Mouse (Mus musculus): Measurements from ENCODE around the gene Gm20388. TPM values are rescaled to one million over a fixed set of nuclear protein-coding genes. Genes with fewer than 3 reads are reported as not detected.
"Not testable (repeated sequence)": the region's sequence is repeated elsewhere in the genome, so short reads cannot be mapped to it uniquely, and the experiment has no call there.

Gm20388 gene
- polyA plus RNA-seq, 1 experiment: not detected

GRCm38 (mm10) chr8:121589205-121589726 lies 1678.6 kb downstream of the Gm20388 start:
- Histone ChIP-seq H3K27ac (ENCODE audit: insufficient read depth, low read depth, low read length) (no peak overlapping the region), H3K4me1 (ENCODE audit: control insufficient read depth, insufficient read depth, low read length) (peaks cover 39% of the 10 kb centered on the region), H3K4me3 (ENCODE audit: insufficient read depth, low read depth, low read length) (no peak overlapping the region)
- TF ChIP-seq POLR2A (IDR thresholded peaks at IDR 0.05; ENCODE audit: insufficient read depth, low read depth, low read length) (no peak), CTCF (IDR thresholded peaks at IDR 0.05; ENCODE audit: insufficient read depth, low read depth, low read length) (no peak)
- WGBS: 47% methylated on average over 2 of the region's 2 CpGs

GRCm38 (mm10) chr8:121590203-121591177 lies 1679.8 kb downstream of the Gm20388 start, which contains the start of gene Map1lc3b:
Map1lc3b (plus strand) TSS chr8:121590361.
- Histone ChIP-seq H3K27ac (ENCODE audit: insufficient read depth, low read depth, low read length) (peak within 1 kb of the TSS; percentile 72), H3K4me1 (ENCODE audit: control insufficient read depth, insufficient read depth, low read length) (peaks cover 40% of the 10 kb centered on the region), H3K4me3 (ENCODE audit: insufficient read depth, low read depth, low read length) (peak within 1 kb of the TSS; percentile 98)
- WGBS: under 1% methylated on average over 94 of the region's 94 CpGs
- peak; percentile 97 for TF ChIP-seq POLR2A (IDR thresholded peaks at IDR 0.05; ENCODE audit: insufficient read depth, low read depth, low read length)
- no peak for TF ChIP-seq CTCF (IDR thresholded peaks at IDR 0.05; ENCODE audit: insufficient read depth, low read depth, low read length)

GRCm38 (mm10) chr8:121591178-121592066 lies 1680.8 kb downstream of the Gm20388 start:
- WGBS: 11% methylated on average over 20 of the region's 20 CpGs
- no peak overlapping the region for H3K27ac ChIP-seq (ENCODE audit: insufficient read depth, low read depth, low read length)
- TF ChIP-seq CTCF (IDR thresholded peaks at IDR 0.05; ENCODE audit: insufficient read depth, low read depth, low read length) (no peak), POLR2A (IDR thresholded peaks at IDR 0.05; ENCODE audit: insufficient read depth, low read depth, low read length) (no peak)
- peaks cover 41% of the 10 kb centered on the region for H3K4me1 ChIP-seq (ENCODE audit: control insufficient read depth, insufficient read depth, low read length)
- H3K4me3 ChIP-seq (ENCODE audit: insufficient read depth, low read depth, low read length): peak overlapping the region; percentile 98

GRCm38 (mm10) chr8:121593293-121593692 lies 1682.7 kb downstream of the Gm20388 start:
- no peak overlapping the region for H3K27ac ChIP-seq (ENCODE audit: insufficient read depth, low read depth, low read length)
- H3K4me3 ChIP-seq (ENCODE audit: insufficient read depth, low read depth, low read length): no peak overlapping the region
- peaks cover 41% of the 10 kb centered on the region for H3K4me1 ChIP-seq (ENCODE audit: control insufficient read depth, insufficient read depth, low read length)
- TF ChIP-seq POLR2A (IDR thresholded peaks at IDR 0.05; ENCODE audit: insufficient read depth, low read depth, low read length) (no peak), CTCF (IDR thresholded peaks at IDR 0.05; ENCODE audit: insufficient read depth, low read depth, low read length) (no peak)
- 87% methylated on average over 5 of the region's 5 CpGs for WGBS

GRCm38 (mm10) chr8:121593983-121594382 lies 1683.3 kb downstream of the Gm20388 start:
- TF ChIP-seq CTCF (IDR thresholded peaks at IDR 0.05; ENCODE audit: insufficient read depth, low read depth, low read length): no peak
- no peak for TF ChIP-seq POLR2A (IDR thresholded peaks at IDR 0.05; ENCODE audit: insufficient read depth, low read depth, low read length)
- H3K4me3 ChIP-seq (ENCODE audit: insufficient read depth, low read depth, low read length): no peak overlapping the region
- peaks cover 41% of the 10 kb centered on the region for H3K4me1 ChIP-seq (ENCODE audit: control insufficient read depth, insufficient read depth, low read length)
- WGBS: 57% methylated on average over 9 of the region's 9 CpGs
- no peak overlapping the region; the same call in 1 of the 2 replicates for H3K27ac ChIP-seq (ENCODE audit: insufficient read depth, low read depth, low read length)

DNA sequence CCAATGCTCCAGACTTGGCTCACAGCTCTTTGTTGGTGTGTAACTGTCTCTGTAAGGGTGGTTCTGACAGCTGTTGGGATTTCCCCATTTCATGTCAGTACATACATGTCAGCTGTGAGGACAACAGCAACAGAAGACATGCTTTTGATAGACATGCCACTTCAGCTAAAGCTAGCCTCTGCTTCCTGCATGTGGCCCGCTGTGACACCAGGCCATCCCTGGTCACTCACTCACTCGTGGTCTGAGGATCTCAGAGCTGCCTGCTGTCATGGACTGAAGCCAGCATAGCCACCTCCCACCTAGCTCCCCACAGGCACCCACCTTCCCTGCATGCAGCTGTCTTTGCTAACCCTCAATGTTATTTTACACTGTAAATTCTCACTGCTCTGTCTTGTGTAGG lies 1686.9 kb downstream of the Gm20388 start:
- 73% methylated on average over 2 of the region's 2 CpGs for WGBS
- H3K4me3 ChIP-seq (ENCODE audit: insufficient read depth, low read depth, low read length); H3K27ac ChIP-seq (ENCODE audit: insufficient read depth, low read depth, low read length): not testable (repeated sequence)
- H3K4me1 ChIP-seq (ENCODE audit: control insufficient read depth, insufficient read depth, low read length): peaks cover 29% of the 10 kb centered on the region

- Histone ChIP-seq H3K4me1 (ENCODE audit: control insufficient read depth, insufficient read depth, low read length) (peaks cover 22% of the 10 kb centered on the region), H3K4me3 (ENCODE audit: insufficient read depth, low read depth, low read length) (no peak overlapping the region), H3K27ac (ENCODE audit: insufficient read depth, low read depth, low read length) (no peak overlapping the region)
- whole genome bisulfite sequencing: 88% methylated on average over 7 of the region's 7 CpGs
- TF ChIP-seq CTCF (IDR thresholded peaks at IDR 0.05; ENCODE audit: insufficient read depth, low read depth, low read length) (no peak), POLR2A (IDR thresholded peaks at IDR 0.05; ENCODE audit: insufficient read depth, low read depth, low read length) (no peak)
Measured at GRCm38 (mm10) chr8:121598190-121598589, 1687.5 kb downstream of the Gm20388 start.

- no peak for TF ChIP-seq POLR2A (IDR thresholded peaks at IDR 0.05; ENCODE audit: insufficient read depth, low read depth, low read length)
- TF ChIP-seq CTCF (IDR thresholded peaks at IDR 0.05; ENCODE audit: insufficient read depth, low read depth, low read length): peak; percentile 76
Measured at GRCm38 (mm10) chr8:121598892-121599291, 1688.3 kb downstream of the Gm20388 start.

More at GRCm38 (mm10) chr8:121598892-121599291, 1688.3 kb downstream of the Gm20388 start:
- Histone ChIP-seq H3K4me1 (ENCODE audit: control insufficient read depth, insufficient read depth, low read length) (peaks cover 18% of the 10 kb centered on the region), H3K4me3 (ENCODE audit: insufficient read depth, low read depth, low read length) (no peak overlapping the region), H3K27ac (ENCODE audit: insufficient read depth, low read depth, low read length) (no peak overlapping the region)
- WGBS: 22% methylated on average over 7 of the region's 7 CpGs

All from olfactory bulb, adult 2 months (tissue).